Mouse (Mus musculus) MEL (cell line): ENCODE data around the gene Klrb1b. TPM values are rescaled to one million over a fixed set of nuclear protein-coding genes. Genes with fewer than 3 reads are reported as not detected.
"Not testable (repeated sequence)": the region's sequence is repeated elsewhere in the genome, so short reads cannot be mapped to it uniquely, and the experiment has no call there.

Experiments used
- DNase-seq: peaks from one replicate; pipeline ENCODE4 v3.0.0; 2011; ENCODE audit warnings: low read depth, low spot score
- H3K27ac ChIP-seq: 2 replicates; pipeline ENCODE4 v1.5.1; 2012; ENCODE audit warnings: low read depth, mild to moderate bottlenecking, control low read depth, low read length, moderate library complexity; ENCODE audit not compliant: control insufficient read depth
- H3K27me3 ChIP-seq, 2 experiments: fragments of 150-350 bp in 1 of 2; sonication (generic) in 1 of 2; 2 replicates each; pipeline ENCODE4 v1.6.1; 2012; ENCODE audit warnings: low read length in 2 of 2, mild to moderate bottlenecking in 2 of 2, improper control_type of control experiment in 1 of 2, moderate library complexity in 1 of 2; ENCODE audit not compliant: insufficient read depth in 2 of 2, control insufficient read depth in 1 of 2
- H3K36me3 ChIP-seq, 2 experiments: 2 replicates each; pipeline ENCODE4 v1.6.1; 2012 to 2014; ENCODE audit warnings: low read length in 2 of 2, improper control_type of control experiment in 1 of 2, inconsistent platforms in 1 of 2, mild to moderate bottlenecking in 1 of 2; ENCODE audit not compliant: insufficient read depth in 2 of 2, control insufficient read depth in 1 of 2
- H3K4me1 ChIP-seq, 2 experiments: fragments of 150-350 bp in 1 of 2; sonication (generic) in 1 of 2; 2 replicates each; pipeline ENCODE4 v1.6.1; 2012; ENCODE audit warnings: low read length in 2 of 2, improper control_type of control experiment in 1 of 2, mild to moderate bottlenecking in 1 of 2; ENCODE audit not compliant: insufficient read depth in 2 of 2, control insufficient read depth in 1 of 2
- H3K4me3 ChIP-seq, 2 experiments: fragments of 150-350 bp in 1 of 2; sonication (generic) in 1 of 2; 2 replicates each; pipeline ENCODE4 v1.5.1; 2012; ENCODE audit warnings: low read depth in 2 of 2, low read length in 2 of 2, mild to moderate bottlenecking in 2 of 2, moderate library complexity in 2 of 2, control low read depth in 1 of 2, improper control_type of control experiment in 1 of 2; ENCODE audit not compliant: control insufficient read depth in 1 of 2, insufficient read depth in 1 of 2
- H3K79me2 ChIP-seq: 2 replicates; pipeline ENCODE4 v1.6.1; 2012; ENCODE audit warnings: mild to moderate bottlenecking, low read length, moderate library complexity; ENCODE audit not compliant: control insufficient read depth, poor library complexity, insufficient read depth
- H3K9ac ChIP-seq: 2 replicates; pipeline ENCODE4 v1.6.1; 2012; ENCODE audit warnings: low read depth, mild to moderate bottlenecking, control low read depth, low read length, moderate library complexity; ENCODE audit not compliant: control insufficient read depth, poor library complexity, severe bottlenecking
- H3K9me3 ChIP-seq: fragments of 150-350 bp; sonication (generic); replicated peaks from 2 replicates; pipeline ENCODE4 v1.6.1; 2012; ENCODE audit warnings: mild to moderate bottlenecking, low read length, improper control_type of control experiment, moderate library complexity; ENCODE audit not compliant: insufficient read depth
- CTCF ChIP-seq, 3 experiments: IDR thresholded peaks in 2 of 3; conservative IDR thresholded peaks in 1 of 3; 2 replicates each; pipeline ENCODE4 v1.5.1; 2011 to 2012; ENCODE audit warnings: low read length in 3 of 3, low read depth in 2 of 3, mild to moderate bottlenecking in 2 of 3, improper control_type of control experiment in 1 of 3, inconsistent platforms in 1 of 3, mixed read lengths in 1 of 3, moderate library complexity in 1 of 3; ENCODE audit not compliant: control insufficient read depth in 1 of 3, insufficient read depth in 1 of 3, poor library complexity in 1 of 3, severe bottlenecking in 1 of 3
- ELF1 ChIP-seq: IDR thresholded peaks from 2 replicates; pipeline ENCODE4 v1.6.1; 2014; ENCODE audit warnings: low read depth, mild to moderate bottlenecking, inconsistent platforms, low read length, improper control_type of control experiment, moderate library complexity
- GATA1 ChIP-seq: IDR thresholded peaks from 2 replicates; pipeline ENCODE4 v1.6.1; 2011; ENCODE audit warnings: low read depth, low read length, improper control_type of control experiment
- JUND ChIP-seq: IDR thresholded peaks from 2 replicates; pipeline ENCODE4 v1.6.1; 2011; ENCODE audit warnings: low read depth, mild to moderate bottlenecking, improper control_type of control experiment, low read length
- MAFK ChIP-seq: IDR thresholded peaks from 2 replicates; pipeline ENCODE4 v1.6.1; 2011; ENCODE audit warnings: low read depth, mild to moderate bottlenecking, low read length, improper control_type of control experiment, borderline replicate concordance
- MYC ChIP-seq: IDR thresholded peaks from 2 replicates; pipeline ENCODE4 v1.6.1; 2011; ENCODE audit warnings: low read depth, mild to moderate bottlenecking, low read length, improper control_type of control experiment, moderate library complexity
- SIN3A ChIP-seq: IDR thresholded peaks from 2 replicates; pipeline ENCODE4 v1.6.1; 2012; ENCODE audit warnings: low read length, improper control_type of control experiment, inconsistent platforms
- SMC3 ChIP-seq: IDR thresholded peaks from 2 replicates; pipeline ENCODE4 v1.6.1; 2011; ENCODE audit warnings: low read depth, low read length, improper control_type of control experiment
- TBP ChIP-seq: IDR thresholded peaks from 2 replicates; pipeline ENCODE4 v1.8.0; 2011; ENCODE audit warnings: low read depth, low read length, improper control_type of control experiment
- ZNF384 ChIP-seq: IDR thresholded peaks from 2 replicates; pipeline ENCODE4 v1.6.1; 2012; ENCODE audit warnings: low read depth, mild to moderate bottlenecking, inconsistent platforms, low read length, improper control_type of control experiment
- polyA plus RNA-seq, 2 experiments: library from polyadenylated mRNA; stranded (reverse) in 1 of 2; unstranded in 1 of 2; fragments of >175 nt in 1 of 2; fragments of >200 nt in 1 of 2; gene quantifications; 2 replicates each; pipeline versions ENCODE4 v1.2.1 to v1.2.4; 2012; ENCODE audit warnings: low replicate concordance in 2 of 2, low read depth in 1 of 2; ENCODE audit not compliant: insufficient read length in 2 of 2, insufficient read depth in 1 of 2, missing spikeins in 1 of 2
- total RNA-seq: library from RNA; depleted of rRNA; stranded (reverse); fragments of 300-350 nt; gene quantifications from 2 replicates; pipeline ENCODE4 v1.2.3, GENCODE M21; 2012

Klrb1b gene
- total and polyA plus RNA-seq, 3 experiments: not detected

GRCm38 (mm10) chr6:128799896-128800270, 26.2 kb downstream of the Klrb1b start:
- DNase-seq: peak; percentile 54
- TF ChIP-seq CTCF (IDR thresholded peaks at IDR 0.05 in 2 of 3, conservative IDR thresholded peaks at IDR 0.05 in 1 of 3; ENCODE audit: control insufficient read depth in 1 of 3, insufficient read depth in 1 of 3, low read depth in 2 of 3, low read length in 3 of 3, poor library complexity in 1 of 3, severe bottlenecking in 1 of 3) (peak in 1 of 3 experiments; percentile 5; a peak in 3 of 6 replicates), GATA1 (no peak)
- Histone ChIP-seq H3K9ac (peak overlapping the region; percentile 51), H3K36me3 (no peaks in the 10 kb centered on the region), H3K9me3 (no peaks in the 10 kb centered on the region), H3K4me3 (peak overlapping the region; percentile 76 to 83), H3K27me3 (no peaks in the 10 kb centered on the region), H3K4me1 (peaks cover 5 to 9% of the 10 kb centered on the region in 2 experiments; a peak in 2 of 4 replicates), H3K79me2 (no peaks in the 10 kb centered on the region), H3K27ac (no peak overlapping the region)

DNA sequence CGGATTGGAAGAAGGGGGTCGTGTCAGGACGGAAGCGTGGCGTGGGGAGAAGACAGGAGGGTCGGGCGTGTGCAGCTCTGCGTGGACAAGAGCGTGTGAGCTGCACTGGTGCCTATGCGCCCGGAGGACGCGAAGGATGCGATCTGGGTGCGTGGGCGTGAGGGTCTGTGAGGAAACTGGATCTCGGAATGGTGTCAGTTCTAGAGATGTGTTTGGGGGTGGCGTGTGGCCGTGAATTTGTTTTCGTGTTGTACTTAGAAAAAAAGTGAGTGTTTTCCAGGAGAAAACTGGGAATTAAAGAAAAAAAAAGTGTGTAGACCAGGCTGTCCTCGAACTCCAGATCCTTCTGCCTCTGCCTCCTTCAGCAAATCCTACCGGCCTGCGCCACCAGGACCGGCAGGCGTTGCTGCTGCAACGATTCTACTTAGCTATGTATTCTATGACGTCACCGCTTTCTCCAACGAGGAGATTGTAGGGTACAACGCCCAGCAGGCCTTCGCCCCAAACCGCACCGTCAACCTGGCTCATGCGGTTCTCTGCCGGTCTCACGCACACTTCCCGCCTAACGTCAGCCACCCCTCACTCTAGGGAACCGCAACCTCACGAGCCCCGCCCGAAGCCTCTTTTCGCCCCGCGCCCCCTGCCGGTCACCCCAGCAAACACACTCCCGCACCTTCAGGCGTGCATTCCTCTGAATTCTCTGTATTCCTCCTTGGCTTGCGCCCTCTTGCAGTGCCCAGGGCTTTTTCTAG, 26.8 kb downstream of the Klrb1b start:
- TF ChIP-seq ELF1 (peak; percentile 27; the same call in 1 of the 2 replicates), SIN3A (0 out of 2 replicates have a peak, but pooled peaks have one; percentile 9), TBP (peak; percentile 99), ZNF384 (0 out of 2 replicates have a peak, but pooled peaks have one; percentile 27), CTCF (IDR thresholded peaks at IDR 0.05 in 2 of 3, conservative IDR thresholded peaks at IDR 0.05 in 1 of 3; ENCODE audit: control insufficient read depth in 1 of 3, insufficient read depth in 1 of 3, low read depth in 2 of 3, low read length in 3 of 3, poor library complexity in 1 of 3, severe bottlenecking in 1 of 3) (peak; percentile 24 to 40 (median 34); a peak in 5 of 6 replicates), JUND (peak; percentile 63; the same call in 1 of the 2 replicates), SMC3 (0 out of 2 replicates have a peak, but pooled peaks have one; percentile 7), MAFK (peak; percentile 90)
- TF ChIP-seq, all 39 proteins: peak for 8; not testable (repeated sequence) for 31
- not testable (repeated sequence) for H3K79me2 ChIP-seq, H3K9me3 ChIP-seq, H3K36me3 ChIP-seq, H3K4me1 ChIP-seq, H3K27ac ChIP-seq, H3K27me3 ChIP-seq
- peak; percentile 83 for DNase-seq
- H3K4me3 ChIP-seq: peak overlapping the region; percentile 76 to 83
- peak overlapping the region; percentile 63 for H3K9ac ChIP-seq

GRCm38 (mm10) chr6:128798772-128799143, 27.4 kb downstream of the Klrb1b start:
- H3K27me3 ChIP-seq, H3K36me3 ChIP-seq, H3K9me3 ChIP-seq, H3K79me2 ChIP-seq, H3K27ac ChIP-seq, H3K4me1 ChIP-seq: not testable (repeated sequence)
- peak overlapping the region; percentile 49 for H3K9ac ChIP-seq
- TF ChIP-seq MYC (0 out of 2 replicates have a peak, but pooled peaks have one; percentile 5), TBP (peak; percentile 90), MAFK (peak; percentile 67; the same call in 1 of the 2 replicates)
- peak; percentile 66 for DNase-seq
- peak overlapping the region; percentile 70 to 74 for H3K4me3 ChIP-seq
